Mouse (Mus musculus) erythroblast, adult 5-6 weeks (primary cell): Measurements from ENCODE around the gene Exoc4. TPM values are rescaled to one million over a fixed set of nuclear protein-coding genes. Genes with fewer than 3 reads are reported as not detected.

Source experiments
- ATAC-seq: replicated peaks from 2 replicates; pipeline ENCODE4 v1.8.0; 2016; ENCODE audit warnings: moderate number of reproducible peaks, mild to moderate bottlenecking, moderate TSS enrichment, inconsistent platforms; ENCODE audit not compliant: poor library complexity, low FRiP score, severe bottlenecking
- total RNA-seq, 2 experiments: library from RNA; stranded (forward) in 1 of 2; stranded (reverse) in 1 of 2; fragments of 150-400 nt in 1 of 2; fragments of 200-764, 138-1000 nt in 1 of 2; gene quantifications; 2 replicates each; pipeline versions ENCODE4 v1.2.3 to v1.2.4; 2015 to 2017; ENCODE audit warnings: low replicate concordance in 2 of 2

Gene Exoc4
- total RNA-seq, 2 experiments from 2014 or later = 14.8 to 18.1 TPM

DNA sequence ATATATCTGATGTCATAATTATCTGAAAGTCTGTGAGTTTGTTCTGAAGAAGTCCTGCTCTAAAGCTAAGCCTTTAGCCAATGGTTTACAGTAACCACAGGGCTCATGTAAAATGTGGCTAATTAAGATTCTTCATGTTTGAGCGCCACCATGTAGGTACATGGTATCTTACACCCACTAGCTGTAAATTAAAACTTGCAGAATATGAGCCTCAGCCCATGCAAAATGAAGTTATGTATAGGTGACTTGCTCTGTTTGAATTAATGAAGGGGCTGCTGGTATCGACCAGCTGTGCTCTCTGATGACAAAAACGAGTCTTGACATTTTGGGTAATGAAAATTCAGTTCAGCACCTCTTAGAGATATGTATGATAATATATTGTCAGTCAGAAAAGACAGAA is 216.0 kb downstream of the Exoc4 start:
- no peak for ATAC-seq

DNA sequence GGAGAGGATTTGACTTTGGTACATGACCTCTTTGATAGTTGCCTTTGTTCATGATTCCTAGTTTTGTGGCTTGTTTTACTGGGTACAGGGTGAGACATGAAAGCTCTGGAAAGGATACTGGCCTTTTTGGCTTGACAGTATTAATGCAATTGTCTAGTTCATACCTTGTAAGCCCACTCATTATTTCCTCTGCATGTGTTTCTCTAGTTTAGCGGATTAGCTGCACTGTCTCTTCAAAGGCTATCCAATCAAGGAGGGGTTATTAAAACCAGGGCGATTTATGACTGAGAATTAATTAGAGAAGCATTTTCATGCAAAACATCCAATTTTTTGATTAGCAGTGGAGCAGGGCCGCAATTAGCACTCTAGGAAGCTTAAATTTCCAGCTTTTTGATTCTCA is 216.5 kb downstream of the Exoc4 start:
- ATAC-seq = no peak

DNA sequence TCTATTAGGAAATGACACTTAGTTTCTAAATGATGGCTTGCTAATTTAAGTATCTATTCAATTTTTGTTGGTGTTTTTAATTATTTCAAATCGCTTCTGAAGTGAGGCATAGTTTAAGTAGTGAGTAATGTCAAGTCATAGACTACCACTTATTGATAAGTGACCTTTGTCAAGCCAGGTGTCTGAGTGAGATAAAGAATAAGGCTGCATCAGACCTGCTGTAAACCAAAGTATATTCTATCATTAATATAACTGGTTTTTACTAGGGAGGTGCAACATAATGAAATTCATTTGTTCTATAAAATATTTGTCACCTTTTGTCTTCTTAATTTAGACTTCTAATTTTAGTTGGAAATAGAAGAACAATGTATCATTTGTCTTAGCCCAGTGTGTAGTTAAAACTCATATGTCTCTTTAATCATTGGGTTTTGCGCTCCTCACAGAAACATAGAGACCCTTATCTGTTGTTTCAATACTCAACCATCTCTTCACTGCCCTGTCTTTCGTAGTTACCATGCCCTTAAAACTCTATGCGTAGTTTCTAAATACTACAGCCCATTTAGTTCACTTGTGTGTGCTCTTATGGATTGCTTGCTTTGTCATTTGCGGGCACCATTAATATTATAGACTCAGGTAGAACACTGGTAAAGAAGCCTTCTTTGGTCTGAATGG is 217.4 kb downstream of the Exoc4 start:
- ATAC-seq = no peak

DNA sequence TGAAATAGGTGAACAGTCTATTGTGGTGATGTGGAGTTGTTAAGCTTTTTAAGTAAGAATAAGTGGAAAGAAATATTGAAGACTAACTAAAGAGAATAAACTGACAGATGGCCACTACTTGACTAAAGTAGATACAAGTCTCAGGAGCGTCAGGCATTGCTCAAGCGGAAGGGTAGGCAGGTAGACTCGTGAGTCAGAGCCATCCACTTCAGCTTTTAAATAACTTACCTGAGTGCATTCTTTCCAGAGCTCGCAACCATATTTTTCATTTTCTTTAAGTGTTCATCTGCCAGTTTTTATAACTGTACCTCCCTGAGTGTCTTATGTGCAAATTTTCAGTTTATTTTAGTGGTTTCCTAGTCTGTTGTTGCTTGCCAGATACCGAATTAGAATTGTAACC is 219.6 kb downstream of the Exoc4 start:
- ATAC-seq = no peak

DNA sequence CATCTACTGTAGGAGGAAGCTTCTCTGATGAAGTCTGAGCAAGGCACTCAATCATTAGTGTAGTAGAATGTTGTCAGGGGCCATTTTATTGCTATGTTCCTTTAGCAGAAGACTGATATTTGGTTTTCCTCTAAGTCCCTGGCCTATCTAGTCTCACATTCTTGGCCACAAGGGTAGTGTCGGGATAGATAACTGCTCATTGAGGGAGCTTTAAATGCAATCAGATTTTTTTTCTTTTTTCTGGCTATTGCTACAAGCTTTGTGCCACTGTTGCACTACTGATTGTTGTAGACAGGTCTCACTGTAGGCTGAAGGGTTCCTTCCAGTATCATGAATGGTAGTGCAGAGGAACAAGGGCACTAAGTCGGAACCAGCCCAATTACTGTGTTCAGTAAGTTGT is 227.2 kb downstream of the Exoc4 start:
- no peak for ATAC-seq

DNA sequence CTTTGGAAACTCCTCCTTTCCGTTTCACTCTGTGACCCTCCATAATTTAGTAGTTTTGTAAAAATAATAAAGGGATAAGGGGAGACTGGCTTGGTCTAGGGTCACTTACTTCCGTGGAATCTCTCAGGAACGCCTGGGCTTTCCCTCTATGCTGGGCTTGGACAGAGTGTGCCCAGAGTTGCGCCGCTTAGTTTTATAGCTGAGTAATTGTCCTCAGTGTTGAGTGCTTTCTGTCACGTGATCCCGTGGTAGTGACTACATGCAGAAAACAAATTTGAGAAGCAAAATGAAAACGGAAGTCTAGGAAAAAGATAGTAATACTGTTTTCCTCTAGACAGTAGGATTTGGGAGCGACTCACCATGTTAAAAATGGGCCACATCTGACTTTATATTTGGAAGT is 235.7 kb downstream of the Exoc4 start:
- ATAC-seq = no peak

DNA sequence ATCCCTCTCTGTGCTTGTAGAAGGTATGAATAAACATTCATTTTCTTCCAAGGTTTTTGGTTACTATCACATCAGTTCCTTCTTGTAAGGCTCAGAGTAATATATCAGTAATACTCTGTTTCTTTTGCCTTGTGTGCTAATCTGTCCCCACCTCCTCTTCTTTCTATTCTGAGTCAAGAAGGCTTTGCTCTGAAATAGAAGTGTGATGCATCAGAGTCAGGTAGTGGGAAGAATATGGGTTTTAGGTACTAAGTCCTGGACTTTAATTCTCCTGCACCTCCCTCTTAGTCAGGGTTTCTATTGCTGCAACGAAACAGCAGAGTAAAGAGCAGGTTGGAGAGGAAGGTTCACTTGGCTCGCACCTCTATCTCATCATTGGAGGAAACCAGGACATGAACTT is 240.9 kb downstream of the Exoc4 start:
- ATAC-seq = no peak

DNA sequence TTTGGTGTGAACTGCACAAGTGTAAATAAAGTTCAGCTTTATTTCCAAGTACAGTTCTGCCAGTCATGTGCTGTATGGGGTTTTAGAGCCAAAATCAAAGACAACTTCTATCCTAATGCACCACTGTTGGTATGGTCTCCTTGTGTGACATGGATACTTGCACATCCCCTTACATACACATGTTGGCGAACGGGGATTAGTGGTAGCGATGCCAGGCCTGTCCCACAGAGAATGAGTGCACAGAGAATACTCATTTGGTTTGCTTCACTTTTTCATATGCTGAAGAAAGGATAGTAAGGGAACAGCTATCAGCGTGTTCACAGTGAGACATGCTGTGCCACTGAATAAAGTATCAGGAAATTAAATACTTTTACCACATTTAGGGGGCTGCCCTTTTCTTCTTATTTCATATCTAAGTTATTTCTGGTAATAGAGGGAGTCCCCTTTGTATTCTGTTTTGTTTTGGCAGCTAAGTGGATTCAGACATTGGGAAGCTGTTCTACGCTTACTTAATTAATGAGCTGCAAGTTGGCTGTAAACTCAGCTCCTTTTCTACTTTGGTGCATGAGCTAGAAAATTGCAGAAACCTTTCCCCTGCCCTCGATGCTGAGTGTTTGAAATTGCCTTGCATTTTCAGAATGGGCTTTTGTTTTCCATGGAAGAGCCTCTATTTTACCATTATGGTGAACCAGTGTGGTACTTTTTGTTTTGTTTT is 247.4 kb downstream of the Exoc4 start:
- ATAC-seq = no peak

DNA sequence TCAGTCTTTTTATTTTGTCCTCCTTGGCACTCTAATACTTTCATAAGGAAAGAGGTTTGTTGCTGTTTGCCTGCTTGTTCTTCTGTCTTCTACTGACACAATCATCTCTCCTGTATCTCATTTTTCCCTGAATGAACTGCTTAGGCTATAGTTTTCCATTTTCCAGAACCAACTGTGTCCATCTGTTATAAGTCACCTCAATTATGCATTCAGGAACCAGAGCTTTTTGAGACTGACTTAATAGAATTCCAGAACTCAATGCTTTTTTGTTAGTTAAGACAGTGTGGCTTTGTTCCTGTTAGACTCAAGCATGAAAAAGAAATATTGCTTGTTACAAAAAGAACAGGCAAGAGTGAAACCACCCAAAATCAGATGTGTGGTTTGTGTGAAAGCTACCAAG is 248.5 kb downstream of the Exoc4 start:
- no peak for ATAC-seq

DNA sequence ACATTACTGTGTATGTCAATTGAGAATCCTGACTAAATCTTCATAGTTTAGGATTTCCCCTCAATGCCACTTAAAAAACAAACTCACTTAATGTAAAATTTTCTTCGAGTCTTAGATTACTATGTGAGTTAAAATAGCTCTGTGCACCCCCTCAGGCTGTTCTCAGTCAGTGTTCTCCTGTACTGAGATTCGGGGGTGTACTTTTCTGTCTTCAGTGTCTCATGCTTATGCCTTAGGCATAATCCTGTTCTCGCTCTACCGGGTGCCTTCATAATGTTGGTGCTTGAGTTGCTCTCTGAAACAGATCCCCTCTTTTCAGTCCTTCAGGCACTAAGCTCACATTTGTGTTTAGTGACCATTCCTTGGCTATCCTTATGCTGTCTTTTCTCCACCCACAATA is 253.5 kb downstream of the Exoc4 start:
- no peak for ATAC-seq

DNA sequence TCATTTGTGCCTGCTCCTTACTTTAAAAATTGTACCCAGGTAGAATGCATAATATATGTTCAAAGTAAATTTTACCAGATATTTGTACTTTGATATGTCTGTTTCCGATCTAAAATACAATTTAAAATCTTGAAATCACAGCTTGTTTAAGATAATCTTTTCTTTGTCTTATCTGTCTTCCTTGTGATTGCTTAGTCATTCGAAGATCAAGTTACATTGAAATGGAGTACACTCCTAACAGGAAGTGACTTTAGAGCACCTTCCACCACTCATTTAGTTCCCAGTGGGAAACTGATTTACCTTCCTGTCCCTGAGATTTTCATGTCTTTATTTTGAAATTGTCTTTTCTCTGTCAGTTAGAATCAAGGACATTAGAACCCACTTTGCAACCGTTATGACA is 254.5 kb downstream of the Exoc4 start:
- ATAC-seq = no peak

DNA sequence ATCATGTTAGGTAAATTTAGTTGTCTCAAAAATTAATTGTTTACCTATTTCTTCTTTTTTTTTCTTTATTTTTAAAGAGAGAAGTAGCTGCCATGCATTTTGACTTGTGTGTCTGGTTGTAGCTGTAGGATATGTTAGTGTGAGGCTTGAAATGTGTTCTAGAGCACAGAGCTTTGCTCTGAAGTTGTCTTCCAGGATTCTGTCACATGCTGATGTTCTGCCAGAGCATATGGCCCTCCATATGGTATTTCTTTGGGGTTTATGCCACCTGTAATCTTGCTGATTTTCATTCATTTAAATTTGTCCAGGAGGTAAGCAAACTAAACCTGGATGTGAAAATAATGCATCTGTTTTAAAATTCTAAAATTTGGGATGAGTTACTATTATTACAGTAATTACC is 258.2 kb downstream of the Exoc4 start:
- no peak for ATAC-seq

DNA sequence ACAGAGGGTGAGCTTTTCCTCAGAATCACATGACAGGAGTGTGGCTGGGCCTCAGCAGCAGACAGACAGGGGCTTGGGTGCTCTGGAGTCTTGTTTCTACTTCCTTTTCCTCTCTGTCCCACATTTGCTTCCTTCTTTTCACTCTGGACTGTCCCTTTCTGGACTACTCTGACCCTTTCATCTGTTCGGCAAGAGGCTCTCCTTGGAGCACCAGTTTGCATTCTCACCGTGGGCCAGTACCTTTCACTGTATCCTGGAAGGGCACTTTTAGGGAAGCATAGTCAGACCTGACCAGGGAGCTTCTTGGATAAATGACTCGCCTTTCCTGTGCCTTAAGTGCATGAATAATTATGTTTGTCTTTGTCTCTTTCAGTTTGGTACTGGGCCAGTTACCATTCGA is 266.5 kb downstream of the Exoc4 start:
- no peak for ATAC-seq

DNA sequence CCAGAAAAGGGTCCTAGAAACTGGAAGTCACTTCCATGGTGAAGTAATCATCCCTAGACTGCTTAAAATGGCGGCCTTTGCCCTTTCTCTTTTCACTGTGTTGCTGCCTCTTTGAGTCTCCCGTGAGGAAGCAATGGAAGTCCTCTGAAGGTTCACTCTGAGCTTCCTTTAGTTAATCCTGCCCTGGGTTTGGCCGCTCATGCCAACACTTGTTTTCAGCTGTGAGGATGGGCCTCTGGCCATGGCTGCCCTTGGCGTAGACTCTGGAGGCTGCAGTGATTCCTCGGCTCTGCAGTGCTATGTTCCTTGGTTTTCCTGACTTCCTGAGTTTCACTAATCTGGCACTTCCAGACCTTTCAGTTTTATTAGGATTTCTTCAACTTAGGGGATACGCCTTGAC is 267.9 kb downstream of the Exoc4 start:
- no peak for ATAC-seq

DNA sequence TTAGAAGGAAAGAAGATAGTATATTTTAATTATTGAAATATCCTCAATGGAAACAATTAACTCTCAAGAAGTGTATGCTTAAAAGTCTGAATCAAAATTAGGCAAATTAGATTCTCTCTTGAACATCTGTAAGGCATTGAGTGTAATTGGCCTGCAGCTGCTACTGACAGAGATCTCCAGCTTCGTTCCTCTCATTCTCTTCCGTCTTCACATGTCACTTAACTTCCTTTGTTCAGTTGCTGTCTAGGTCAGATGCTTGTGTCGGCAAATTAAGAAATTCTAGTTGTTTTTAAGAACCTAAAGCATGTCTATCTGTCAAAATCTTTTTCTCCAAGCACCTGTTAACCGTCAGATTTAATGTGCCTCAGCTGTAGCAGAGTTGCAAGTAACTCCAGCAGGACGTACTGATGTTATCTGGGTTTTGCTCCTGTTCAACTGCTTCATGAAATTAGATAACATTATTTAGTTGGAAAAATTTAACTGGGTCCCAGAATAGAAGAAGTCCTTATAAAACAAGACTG is 269.1 kb downstream of the Exoc4 start:
- ATAC-seq = no peak

DNA sequence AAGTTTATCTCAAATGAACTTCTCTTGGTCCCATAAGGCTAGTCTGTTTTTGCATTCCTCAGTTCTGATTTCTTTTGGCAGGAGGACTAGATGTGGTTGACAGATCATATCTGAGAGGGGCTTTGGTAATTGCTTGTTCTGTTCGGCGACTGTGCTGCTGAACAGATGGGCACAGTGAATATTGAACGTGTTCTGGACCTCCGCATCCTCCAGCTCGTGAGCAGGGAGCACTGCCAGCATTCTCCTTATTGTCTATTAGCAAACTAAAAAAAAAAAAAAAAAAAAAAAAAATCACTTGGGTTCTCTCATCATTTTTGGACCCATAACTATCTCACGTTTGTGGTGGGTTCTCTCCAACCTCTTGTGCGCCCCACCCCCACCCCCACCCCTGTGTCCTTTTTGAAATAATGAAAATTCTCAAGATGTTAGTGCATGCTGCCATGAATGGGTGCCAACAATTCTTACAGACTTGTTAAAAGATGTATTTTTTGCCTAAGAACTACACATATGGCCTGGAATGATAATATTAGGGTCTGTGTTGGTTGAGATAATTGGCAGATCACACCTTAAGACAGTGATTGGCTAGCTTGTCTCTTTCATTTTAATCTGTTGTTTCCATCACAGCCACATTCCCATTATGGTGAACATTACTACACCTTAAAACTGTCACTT is 276.9 kb downstream of the Exoc4 start:
- no peak for ATAC-seq

DNA sequence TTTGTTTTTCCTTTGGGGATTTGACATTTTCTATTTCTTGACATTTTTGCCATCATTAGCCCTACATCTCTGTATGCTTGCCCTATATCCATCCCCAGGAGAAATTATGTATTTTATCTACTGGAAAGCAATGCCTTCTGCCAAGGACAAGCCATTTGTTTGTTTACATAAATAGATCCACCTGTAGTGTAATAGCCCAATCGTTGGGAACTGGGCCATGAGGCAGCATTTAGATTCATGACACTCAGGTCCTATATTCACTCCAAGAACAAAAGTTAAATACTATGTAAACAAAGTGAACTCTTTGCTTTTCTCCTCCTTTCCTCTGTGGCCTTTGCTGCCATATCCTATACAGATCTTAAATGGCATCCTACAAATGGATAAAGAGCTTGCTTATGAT is 291.5 kb downstream of the Exoc4 start:
- no peak for ATAC-seq

DNA sequence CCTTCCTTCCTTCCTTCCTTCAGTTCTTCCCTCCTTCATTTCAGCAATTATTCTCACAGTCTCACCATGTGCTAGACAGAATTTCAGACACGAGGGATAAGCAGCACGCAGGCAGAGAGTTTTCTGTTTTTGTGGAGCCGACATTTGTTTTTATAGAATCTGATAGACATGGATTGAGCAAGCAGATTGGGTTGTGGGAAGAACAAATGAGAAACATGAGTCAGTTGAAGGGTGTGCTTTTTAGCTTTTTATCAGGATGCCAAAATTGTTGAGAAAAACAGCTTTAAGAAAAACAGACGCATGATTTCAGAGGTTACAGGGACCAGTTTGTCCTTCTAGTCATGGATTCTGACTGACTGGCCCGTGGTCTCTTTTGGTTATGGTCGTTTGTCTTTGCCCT is 293.8 kb downstream of the Exoc4 start:
- no peak for ATAC-seq

DNA sequence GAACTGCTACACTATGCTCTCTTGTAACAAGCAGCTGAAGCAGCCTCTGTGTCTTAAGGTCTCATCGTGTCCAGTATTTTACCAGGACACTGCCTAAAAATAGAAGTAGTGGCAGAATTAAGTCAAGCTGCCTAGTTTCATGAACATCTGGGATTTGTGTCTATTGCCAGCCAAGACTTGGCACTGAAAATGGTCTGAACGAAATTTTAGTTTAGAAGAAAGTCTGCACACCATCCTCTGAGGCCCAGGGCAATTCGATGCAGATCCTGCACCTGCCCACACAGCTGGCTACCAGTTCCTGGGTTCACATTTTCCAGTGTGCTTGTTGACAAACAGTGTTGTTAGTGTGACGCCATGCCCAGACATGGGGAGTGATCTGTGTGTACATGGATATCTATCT is 303.0 kb downstream of the Exoc4 start:
- ATAC-seq = no peak

DNA sequence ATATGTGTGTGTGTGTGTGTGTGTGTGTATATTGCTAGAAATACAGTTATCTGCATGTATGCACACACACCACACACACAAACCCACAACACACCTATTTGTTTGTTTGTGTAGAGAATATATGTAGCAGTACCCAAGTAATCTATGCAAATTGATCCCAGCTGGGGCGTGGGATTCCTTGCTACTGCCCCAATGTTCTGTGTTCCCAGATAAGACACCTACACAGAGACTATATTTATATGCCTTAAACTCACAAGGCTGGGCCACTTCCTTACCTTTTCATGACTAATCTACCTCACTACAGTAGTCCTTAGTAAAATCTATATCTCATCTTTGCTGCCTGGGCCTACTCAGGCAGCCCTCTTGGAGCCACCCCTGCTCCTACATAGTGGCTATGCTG is 312.0 kb downstream of the Exoc4 start:
- ATAC-seq = no peak

DNA sequence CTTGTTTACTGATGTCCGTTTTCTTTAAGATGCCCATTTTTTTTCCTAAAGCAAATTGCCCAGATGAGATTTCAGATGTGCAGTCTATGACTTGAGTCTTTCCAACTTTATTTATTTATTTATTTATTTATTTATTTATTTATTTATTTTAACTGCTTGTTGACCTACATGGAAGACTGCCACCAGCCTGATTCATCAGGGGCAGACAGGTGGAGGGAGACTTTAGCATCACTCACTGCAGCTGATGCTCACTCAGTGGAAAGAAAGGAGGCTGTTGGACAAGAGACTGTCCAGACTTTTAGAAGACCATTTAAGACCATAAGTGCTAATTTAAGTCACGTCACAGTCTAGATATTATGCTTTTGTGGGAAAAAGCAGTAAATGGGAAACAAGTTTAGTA is 313.0 kb downstream of the Exoc4 start:
- ATAC-seq = no peak
